Mouse (Mus musculus): ENCODE data around the gene Tenm2. TPM values are rescaled to one million over a fixed set of nuclear protein-coding genes. Genes with fewer than 3 reads are reported as not detected.

Gene Tenm2
- polyA plus RNA-seq, 1 experiment = 0.13 TPM

DNA sequence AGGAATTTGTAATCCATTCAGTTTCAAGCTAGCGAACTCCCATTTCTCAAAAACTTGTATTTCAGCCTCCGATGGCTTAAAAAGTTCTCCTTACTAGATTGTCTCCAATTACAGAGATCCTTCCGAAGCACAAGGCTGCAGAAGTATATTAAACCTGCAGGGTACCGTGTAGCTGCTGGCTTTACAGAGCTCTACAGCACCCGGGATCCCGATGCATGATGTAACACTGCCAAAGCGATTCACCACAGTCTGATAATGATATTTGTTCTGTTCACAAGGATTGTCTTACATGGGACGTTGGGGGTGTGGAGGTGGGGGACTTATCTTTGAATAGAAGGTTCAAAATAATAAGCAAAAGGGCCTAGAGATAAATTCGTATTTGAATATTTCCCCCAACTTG is 564.6 kb downstream of the Tenm2 start:
- TF ChIP-seq POLR2A (IDR thresholded peaks at IDR 0.05; ENCODE audit: low read depth, low read length) (no peak), CTCF (IDR thresholded peaks at IDR 0.05; ENCODE audit: extremely low read depth, insufficient read length, insufficient replicate concordance, low read depth, low read length) (no peak)
- H3K4me3 ChIP-seq (ENCODE audit: low read depth, low read length) = no peak overlapping the region
- WGBS = 71% methylated on average over 9 of the region's 9 CpGs
- no peaks in the 10 kb centered on the region for H3K4me1 ChIP-seq (ENCODE audit: control insufficient read depth, insufficient read depth, insufficient read length, low read length)
- H3K36me3 ChIP-seq (ENCODE audit: control insufficient read depth, insufficient read depth, low read length) = no peaks in the 10 kb centered on the region
- no peak overlapping the region for H3K27ac ChIP-seq (ENCODE audit: insufficient read depth, low read depth, low read length)
- H3K27me3 ChIP-seq (ENCODE audit: control insufficient read depth, insufficient read depth, low read length) = no peaks in the 10 kb centered on the region

GRCm38 (mm10) chr11:36664026-36664425 is 571.7 kb downstream of the Tenm2 start:
- WGBS = 81% methylated on average over 1 of the region's 1 CpGs
- Histone ChIP-seq H3K36me3 (ENCODE audit: control insufficient read depth, insufficient read depth, low read length) (no peaks in the 10 kb centered on the region), H3K4me1 (ENCODE audit: control insufficient read depth, insufficient read depth, insufficient read length, low read length) (no peaks in the 10 kb centered on the region), H3K27ac (ENCODE audit: insufficient read depth, low read depth, low read length) (no peak overlapping the region), H3K4me3 (ENCODE audit: low read depth, low read length) (no peak overlapping the region), H3K27me3 (ENCODE audit: control insufficient read depth, insufficient read depth, low read length) (no peaks in the 10 kb centered on the region)
- TF ChIP-seq CTCF (IDR thresholded peaks at IDR 0.05; ENCODE audit: extremely low read depth, insufficient read length, insufficient replicate concordance, low read depth, low read length) = no peak
- no peak for TF ChIP-seq POLR2A (IDR thresholded peaks at IDR 0.05; ENCODE audit: low read depth, low read length)

DNA sequence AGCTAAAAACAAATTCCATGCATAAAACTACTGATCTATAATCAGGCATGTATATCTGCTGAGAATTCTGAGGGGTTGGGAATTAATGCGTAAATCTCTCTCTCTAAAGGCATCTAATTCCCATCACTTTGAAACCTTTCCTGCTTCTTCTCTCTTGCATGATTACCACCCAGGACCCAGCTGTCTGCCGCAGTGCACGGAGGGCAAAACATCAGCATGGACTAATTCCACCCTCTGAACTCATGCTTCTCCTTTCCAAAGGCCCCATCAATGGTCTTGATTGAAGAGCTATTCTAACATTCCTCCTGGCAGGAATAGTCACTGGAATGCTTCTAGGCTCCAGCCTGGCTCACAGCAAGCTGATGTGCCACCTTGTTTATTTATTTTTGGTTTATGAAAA is 572.2 kb downstream of the Tenm2 start:
- H3K4me3 ChIP-seq (ENCODE audit: low read depth, low read length) = no peak overlapping the region
- no peaks in the 10 kb centered on the region for H3K27me3 ChIP-seq (ENCODE audit: control insufficient read depth, insufficient read depth, low read length)
- H3K27ac ChIP-seq (ENCODE audit: insufficient read depth, low read depth, low read length) = no peak overlapping the region
- H3K4me1 ChIP-seq (ENCODE audit: control insufficient read depth, insufficient read depth, insufficient read length, low read length) = no peaks in the 10 kb centered on the region
- TF ChIP-seq POLR2A (IDR thresholded peaks at IDR 0.05; ENCODE audit: low read depth, low read length) (no peak), CTCF (IDR thresholded peaks at IDR 0.05; ENCODE audit: extremely low read depth, insufficient read length, insufficient replicate concordance, low read depth, low read length) (no peak)
- WGBS = 88% methylated on average over 3 of the region's 3 CpGs
- no peaks in the 10 kb centered on the region for H3K36me3 ChIP-seq (ENCODE audit: control insufficient read depth, insufficient read depth, low read length)

DNA sequence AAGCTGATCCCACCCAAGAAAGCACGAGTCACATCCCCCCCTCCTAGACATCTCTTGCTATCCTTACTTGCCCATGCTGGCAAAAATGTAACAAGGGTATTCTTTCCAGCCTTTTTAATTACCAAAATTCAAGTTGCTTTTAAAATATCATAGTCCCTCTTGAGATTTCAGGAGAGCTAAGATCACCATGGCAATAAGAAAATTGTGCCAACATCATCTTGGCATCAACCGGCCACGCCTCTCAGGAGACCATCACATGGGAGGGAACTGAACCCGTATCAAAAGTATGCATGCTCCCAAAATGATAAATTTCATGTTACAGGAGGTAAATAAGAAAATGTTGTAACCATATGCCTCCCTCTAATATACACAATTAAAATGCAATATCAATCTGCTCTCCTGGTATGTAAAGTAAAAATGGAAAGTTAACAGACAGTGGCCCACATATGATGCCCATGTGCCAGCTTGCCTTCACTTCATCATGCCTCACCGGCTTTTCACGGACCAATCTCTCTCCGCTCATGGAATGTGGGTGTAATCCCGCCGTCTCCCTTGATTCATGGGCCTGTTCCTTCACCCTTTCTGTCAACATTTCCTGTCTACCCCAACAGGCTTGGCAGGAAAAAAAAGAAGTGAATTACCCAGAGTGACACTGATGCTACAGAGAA is 582.0 kb downstream of the Tenm2 start:
- Histone ChIP-seq H3K4me1 (ENCODE audit: control insufficient read depth, insufficient read depth, insufficient read length, low read length) (no peaks in the 10 kb centered on the region), H3K36me3 (ENCODE audit: control insufficient read depth, insufficient read depth, low read length) (no peaks in the 10 kb centered on the region), H3K4me3 (ENCODE audit: low read depth, low read length) (no peak overlapping the region), H3K27ac (ENCODE audit: insufficient read depth, low read depth, low read length) (no peak overlapping the region), H3K27me3 (ENCODE audit: control insufficient read depth, insufficient read depth, low read length) (no peaks in the 10 kb centered on the region)
- WGBS = 76% methylated on average over 9 of the region's 9 CpGs
- no peak for TF ChIP-seq CTCF (IDR thresholded peaks at IDR 0.05; ENCODE audit: extremely low read depth, insufficient read length, insufficient replicate concordance, low read depth, low read length)

DNA sequence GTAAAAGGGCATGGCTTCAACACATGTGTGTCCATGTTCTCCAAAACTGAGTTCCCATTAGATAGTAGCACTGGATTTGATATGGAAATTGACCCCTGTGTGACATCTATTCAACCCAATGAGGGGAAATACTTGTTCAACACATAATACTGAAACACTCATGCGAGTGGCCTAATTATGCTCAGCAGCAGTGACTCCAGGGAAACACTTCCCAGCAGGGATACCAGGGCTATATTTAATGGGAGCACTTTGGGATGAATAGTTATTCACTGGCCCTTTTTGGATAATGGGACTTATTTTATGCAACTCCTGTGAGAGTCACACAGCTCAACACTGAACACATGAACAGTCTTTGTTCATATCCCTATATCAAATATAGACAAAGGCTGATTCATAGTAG is 588.6 kb downstream of the Tenm2 start:
- no peak for TF ChIP-seq CTCF (IDR thresholded peaks at IDR 0.05; ENCODE audit: extremely low read depth, insufficient read length, insufficient replicate concordance, low read depth, low read length)
- TF ChIP-seq POLR2A (IDR thresholded peaks at IDR 0.05; ENCODE audit: low read depth, low read length) = no peak
- no peaks in the 10 kb centered on the region for H3K27me3 ChIP-seq (ENCODE audit: control insufficient read depth, insufficient read depth, low read length)
- 95% methylated on average over 1 of the region's 1 CpGs for WGBS
- H3K4me1 ChIP-seq (ENCODE audit: control insufficient read depth, insufficient read depth, insufficient read length, low read length) = no peaks in the 10 kb centered on the region
- H3K27ac ChIP-seq (ENCODE audit: insufficient read depth, low read depth, low read length) = no peak overlapping the region
- H3K36me3 ChIP-seq (ENCODE audit: control insufficient read depth, insufficient read depth, low read length) = no peaks in the 10 kb centered on the region
- H3K4me3 ChIP-seq (ENCODE audit: low read depth, low read length) = no peak overlapping the region

GRCm38 (mm10) chr11:36635082-36635481 is 600.7 kb downstream of the Tenm2 start:
- no peak for TF ChIP-seq POLR2A (IDR thresholded peaks at IDR 0.05; ENCODE audit: low read depth, low read length)
- no peak for TF ChIP-seq CTCF (IDR thresholded peaks at IDR 0.05; ENCODE audit: extremely low read depth, insufficient read length, insufficient replicate concordance, low read depth, low read length)
- Histone ChIP-seq H3K27me3 (ENCODE audit: control insufficient read depth, insufficient read depth, low read length) (no peaks in the 10 kb centered on the region), H3K4me1 (ENCODE audit: control insufficient read depth, insufficient read depth, insufficient read length, low read length) (no peaks in the 10 kb centered on the region), H3K36me3 (ENCODE audit: control insufficient read depth, insufficient read depth, low read length) (no peaks in the 10 kb centered on the region), H3K4me3 (ENCODE audit: low read depth, low read length) (no peak overlapping the region), H3K27ac (ENCODE audit: insufficient read depth, low read depth, low read length) (no peak overlapping the region)
- WGBS = 26% methylated on average over 6 of the region's 6 CpGs

DNA sequence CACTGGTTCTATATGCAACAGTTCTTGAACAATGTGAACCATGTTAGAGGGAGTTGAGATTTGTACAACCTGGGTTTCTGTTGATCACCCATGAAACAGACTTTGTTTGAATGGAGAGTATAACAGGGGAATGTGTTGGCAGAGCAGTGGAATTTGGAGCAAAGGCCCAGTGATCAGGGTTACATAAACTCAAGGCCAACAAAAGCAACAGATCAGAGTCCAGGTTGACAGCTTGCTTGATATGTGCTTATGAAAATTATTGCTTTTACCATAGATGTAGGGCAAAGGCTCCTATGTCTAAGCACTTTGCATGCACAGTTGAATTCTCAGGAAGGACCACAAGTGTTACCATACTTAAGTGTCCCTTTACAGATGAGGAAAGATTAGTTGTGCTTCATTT is 603.6 kb downstream of the Tenm2 start:
- Histone ChIP-seq H3K4me1 (ENCODE audit: control insufficient read depth, insufficient read depth, insufficient read length, low read length) (no peaks in the 10 kb centered on the region), H3K36me3 (ENCODE audit: control insufficient read depth, insufficient read depth, low read length) (no peaks in the 10 kb centered on the region), H3K27ac (ENCODE audit: insufficient read depth, low read depth, low read length) (no peak overlapping the region), H3K4me3 (ENCODE audit: low read depth, low read length) (no peak overlapping the region), H3K27me3 (ENCODE audit: control insufficient read depth, insufficient read depth, low read length) (no peaks in the 10 kb centered on the region)
- TF ChIP-seq POLR2A (IDR thresholded peaks at IDR 0.05; ENCODE audit: low read depth, low read length) = no peak
- no peak for TF ChIP-seq CTCF (IDR thresholded peaks at IDR 0.05; ENCODE audit: extremely low read depth, insufficient read length, insufficient replicate concordance, low read depth, low read length)

Measured in small intestine, adult 2 months (tissue).